Mouse (Mus musculus): ENCODE measurements around the gene Slc12a4.

DNA sequence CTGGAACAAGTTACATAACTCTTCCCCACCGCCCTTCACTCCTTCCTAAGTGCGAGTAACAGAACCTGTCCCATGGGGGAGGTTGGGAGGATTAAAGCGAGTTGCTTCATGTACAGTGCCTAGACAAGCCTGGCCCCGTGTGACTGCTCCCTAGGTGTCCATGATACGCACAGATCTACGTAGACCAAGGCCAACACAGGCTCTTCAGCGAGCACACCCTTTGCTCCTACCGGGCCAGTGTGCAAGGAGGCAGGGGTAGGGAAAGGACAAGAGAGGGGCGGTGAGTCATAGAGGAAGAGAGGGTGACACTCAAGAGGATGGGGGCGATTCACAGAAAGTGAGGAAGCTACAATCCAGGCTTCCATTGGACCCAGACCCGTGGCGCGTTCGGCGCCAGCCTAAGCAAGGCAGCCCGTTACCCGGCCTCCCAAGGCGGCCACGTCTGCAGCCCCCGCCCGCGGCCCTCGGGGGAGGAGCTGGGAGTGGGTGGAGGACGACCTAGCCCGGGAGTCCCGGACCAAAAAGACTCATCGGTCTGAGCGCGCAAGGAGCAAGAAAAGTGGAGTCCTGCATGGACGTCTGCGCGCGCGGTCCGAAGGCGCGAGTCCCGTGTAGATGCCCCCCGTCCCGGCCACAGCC lies 512 bp downstream of the Slc12a4 start:
- TF ChIP-seq CTCF (IDR thresholded peaks at IDR 0.05; ENCODE audit: borderline replicate concordance, insufficient read depth, low read depth, low read length) (no peak), POLR2A (IDR thresholded peaks at IDR 0.05; ENCODE audit: borderline replicate concordance, insufficient read depth, low read length) (no peak)

All from cerebellum, adult 2 months (tissue).